In genomic region chr17:55454487-55454886, GRCm38 (mm10) we compare ENCODE assay signal across 14 mouse cellular contexts. TPM values are rescaled to one million over a fixed set of nuclear protein-coding genes. Genes with fewer than 3 reads are reported as not detected.
"Had no signal": no experiment of that assay in that cellular context is flagged by ENCODE, and none has a peak within 500 bp of the region (broad histone marks: within the 10 kb centered on the region; RNA-seq: fewer than 3 reads in every experiment).

No protein-coding gene starts in this region.

- H3K4me1 ChIP-seq: kidney, embryonic 15.5 days; liver, embryonic 15.5 days; midbrain, embryonic 12.5 days had no signal

- H3K9me3 ChIP-seq: kidney, embryonic 15.5 days; liver, embryonic 15.5 days; midbrain, embryonic 12.5 days had no signal

- H3K27me3 ChIP-seq: kidney, embryonic 15.5 days; liver, embryonic 15.5 days; midbrain, embryonic 12.5 days had no signal

- H3K9ac ChIP-seq: kidney, embryonic 15.5 days; liver, embryonic 15.5 days; midbrain, embryonic 12.5 days had no signal

- H3K27ac ChIP-seq: kidney, embryonic 15.5 days; liver, embryonic 15.5 days; midbrain, embryonic 12.5 days had no signal

- H3K36me3 ChIP-seq: kidney, embryonic 15.5 days; liver, embryonic 15.5 days; midbrain, embryonic 12.5 days had no signal

- ATAC-seq: intestine, embryonic 16.5 days; lung, postnatal 0 days had no signal

- H3K4me3 ChIP-seq: kidney, embryonic 15.5 days; liver, embryonic 15.5 days; midbrain, embryonic 12.5 days had no signal

- H3K4me2 ChIP-seq: kidney, embryonic 15.5 days; liver, embryonic 11.5 days; liver, embryonic 15.5 days; midbrain, embryonic 12.5 days had no signal

- DNase-seq: kidney, adult 2 months; kidney, postnatal 14 days; layer of hippocampus, adult 9-11 months; layer of hippocampus, postnatal 36 days; lung, adult 2 months; lung, postnatal 4 days; right cerebral cortex, postnatal 14 days; thymus, postnatal 36 days had no signal

RNA-seq across cellular contexts. Expression of gene St6gal2, which starts 9.3 kb away (rescaled TPM):
- polyA plus RNA-seq: kidney, adult 2 months had no signal
